Mouse (Mus musculus): ENCODE measurements around the gene Denr. TPM values are rescaled to one million over a fixed set of nuclear protein-coding genes. Genes with fewer than 3 reads are reported as not detected.

Gene Denr
- polyA plus RNA-seq (2012; rRNA removed) = 62.9 and 66.0 TPM in 2 replicates

GRCm38 (mm10) chr5:123906976-123907630, at the start of gene Denr:
Gene Denr (plus strand): TSS chr5:123907175.

GRCm38 (mm10) chr5:123865365-123865764, 41.6 kb upstream of the Denr start, which contains the start of gene Hcar2:
Gene Hcar2 (minus strand): TSS chr5:123865499.

GRCm38 (mm10) chr5:123879928-123880327, 27.0 kb upstream of the Denr start, which contains the start of gene Hcar1:
Gene Hcar1 (minus strand): TSS chr5:123880020.

GRCm38 (mm10) chr5:123927118-123927517, 20.1 kb downstream of the Denr start, which contains the start of gene Gm43518:
Gene Gm43518 (plus strand): TSS chr5:123927418.

GRCm38 (mm10) chr5:123930508-123930989, 23.6 kb downstream of the Denr start, which contains the start of gene Ccdc62:
Gene Ccdc62 (plus strand): TSS chr5:123930679.

GRCm38 (mm10) chr5:123973299-123974178, 66.6 kb downstream of the Denr start, which contains the start of gene Hip1r:
Gene Hip1r (plus strand): TSS chr5:123973628.

Other genes with a start within 250 kb of the Denr start
- 90.5 and 98.9 TPM in 2 replicates for gene Clip1, start 222.6 kb upstream of the Denr start, polyA plus RNA-seq (2012; rRNA removed)
- 76.6 and 77.2 TPM in 2 replicates for gene Zcchc8, start 186.1 kb upstream of the Denr start, polyA plus RNA-seq (2012; rRNA removed)
- gene Rsrc2, start 157.8 kb upstream of the Denr start, polyA plus RNA-seq (2012; rRNA removed) = 117 and 121 TPM in 2 replicates
- 5.1 and 6.6 TPM in 2 replicates for gene Kntc1, start 157.5 kb upstream of the Denr start, polyA plus RNA-seq (2012; rRNA removed)
- not detected in 2 replicates for gene Hcar2, start 41.7 kb upstream of the Denr start, polyA plus RNA-seq (2012; rRNA removed)
- gene Hcar1, start 27.2 kb upstream of the Denr start, polyA plus RNA-seq (2012; rRNA removed) = 0.56 and 0.70 TPM in 2 replicates
- 1.2 and 2.0 TPM in 2 replicates for gene Gm43518, start 20.2 kb downstream of the Denr start, polyA plus RNA-seq (2012; rRNA removed)
- 6.4 and 7.0 TPM in 2 replicates for gene Ccdc62, start 23.5 kb downstream of the Denr start, polyA plus RNA-seq (2012; rRNA removed)
- gene Hip1r, start 66.5 kb downstream of the Denr start, polyA plus RNA-seq (2012; rRNA removed) = 27.3 and 28.8 TPM in 2 replicates
- 61.2 and 62.9 TPM in 2 replicates for gene Vps37b, start 125.1 kb downstream of the Denr start, polyA plus RNA-seq (2012; rRNA removed)
- 11.4 and 11.5 TPM in 2 replicates for gene Abcb9, start 188.6 kb downstream of the Denr start, polyA plus RNA-seq (2012; rRNA removed)
- gene Ogfod2, start 205.1 kb downstream of the Denr start, polyA plus RNA-seq (2012; rRNA removed) = 45.7 and 48.0 TPM in 2 replicates
- gene Arl6ip4, start 208.9 kb downstream of the Denr start, polyA plus RNA-seq (2012; rRNA removed) = 70.6 and 72.6 TPM in 2 replicates